Comparison of ENCODE assay signal across 8 mouse cellular contexts in the genomic region with DNA sequence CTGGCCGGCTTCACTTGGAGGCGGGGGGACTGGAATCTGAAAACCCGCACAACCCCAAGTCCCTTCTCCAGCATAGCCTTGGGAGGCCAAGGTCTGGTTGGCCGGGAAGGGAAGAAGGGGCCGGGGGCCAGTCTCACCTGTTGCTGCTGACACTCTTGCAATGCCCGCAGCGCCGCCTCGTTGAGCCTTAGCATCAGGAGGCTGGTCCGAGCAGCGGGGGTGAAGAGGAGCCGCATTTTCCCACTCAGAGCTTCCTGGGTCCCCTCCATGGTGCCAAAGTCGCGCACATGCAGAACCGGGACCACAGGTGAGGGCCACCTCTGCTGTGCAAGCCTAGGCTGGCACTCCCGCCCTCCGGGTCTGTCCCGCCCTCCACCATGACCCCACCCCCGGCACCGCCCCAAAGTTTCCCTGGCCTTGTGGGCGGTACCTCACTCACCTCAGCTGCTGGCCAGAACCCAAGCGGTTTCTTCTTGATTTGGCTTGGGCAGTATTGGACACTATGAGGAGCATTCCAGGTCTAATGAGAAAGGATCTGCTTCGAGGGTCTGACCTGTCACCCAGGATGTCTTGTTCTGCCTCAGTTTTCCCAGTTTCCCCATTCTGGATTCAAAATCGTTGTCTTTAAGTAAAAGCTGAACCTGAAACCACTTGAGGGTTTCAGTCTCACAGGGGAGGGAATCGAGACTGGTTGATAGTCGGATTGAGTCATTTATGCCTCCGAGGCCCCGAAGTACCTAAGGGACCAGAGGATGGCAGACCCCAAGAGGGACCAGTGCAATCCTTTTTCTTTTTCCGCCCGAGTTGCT. TPM values are rescaled to one million over a fixed set of nuclear protein-coding genes. Genes with fewer than 3 reads are reported as not detected.
DNase-seq lines count a peak whose midpoint lies in the region; ATAC-seq lines count a peak whose summit lies in the region.

No protein-coding gene starts in this region.

- H3K27ac ChIP-seq in embryonic facial prominence, embryonic 11.5 days (replicated peaks; ENCODE audit: low read depth, low read length), result no peak overlapping the region
- H3K27ac ChIP-seq in heart, embryonic 11.5 days (ENCODE audit: low read depth, low read length), result no peak overlapping the region
- no peak overlapping the region for H3K27ac ChIP-seq in kidney, embryonic 14.5 days (ENCODE audit: low read depth, low read length)

- no peaks in the 10 kb centered on the region for H3K9me3 ChIP-seq in embryonic facial prominence, embryonic 11.5 days (replicated peaks; ENCODE audit: control insufficient read depth, low read length)
- H3K9me3 ChIP-seq in heart, embryonic 11.5 days (replicated peaks; ENCODE audit: control insufficient read depth, low read length), result no peaks in the 10 kb centered on the region
- H3K9me3 ChIP-seq in kidney, embryonic 14.5 days (ENCODE audit: control insufficient read depth, low read length), result no peaks in the 10 kb centered on the region

- H3K36me3 ChIP-seq in embryonic facial prominence, embryonic 11.5 days (replicated peaks; ENCODE audit: control insufficient read depth, insufficient read depth, low read depth, low read length), result peaks cover 9% of the 10 kb centered on the region
- H3K36me3 ChIP-seq in heart, embryonic 11.5 days (ENCODE audit: control insufficient read depth, insufficient read depth, low read length), result peaks cover 13% of the 10 kb centered on the region
- peaks cover 25% of the 10 kb centered on the region for H3K36me3 ChIP-seq in kidney, embryonic 14.5 days (ENCODE audit: control insufficient read depth, insufficient read depth, low read length)

- intact Hi-C loops in left cerebral cortex, postnatal 4 days (cut with DNase I), result no loop called here
- intact Hi-C loops in left cerebral cortex, postnatal 25 days (cut with DNase I), result no loop called here

- peak; percentile 18 for DNase-seq in left cerebral cortex, postnatal 4 days
- no peak for DNase-seq in left cerebral cortex, postnatal 25 days (ENCODE audit: low spot score in 2 of 2)
- DNase-seq in embryonic facial prominence, embryonic 11.5 days (ENCODE audit: low spot score), result peak; percentile 67
- DNase-seq in lung, postnatal 14 days, result peak; percentile 81
- DNase-seq in ovary, postnatal 36 days (ENCODE audit: low spot score), result peak; percentile 64
- no peak for DNase-seq in right cerebral cortex, adult 2 months (ENCODE audit: low spot score in 2 of 2)

- peak; percentile 63 for ATAC-seq in embryonic facial prominence, embryonic 11.5 days (replicated peaks; ENCODE audit: insufficient number of reproducible peaks, low FRiP score, low TSS enrichment, low read depth)
- ATAC-seq in heart, embryonic 11.5 days (replicated peaks; ENCODE audit: insufficient number of reproducible peaks, low FRiP score, low TSS enrichment), result peak; percentile 87
- peak; percentile 93 for ATAC-seq in kidney, embryonic 14.5 days (ENCODE audit: low FRiP score, low TSS enrichment)

- peak overlapping the region; percentile 44 for H3K4me3 ChIP-seq in embryonic facial prominence, embryonic 11.5 days (ENCODE audit: low read depth, low read length)
- peak overlapping the region; percentile 52 for H3K4me3 ChIP-seq in heart, embryonic 11.5 days (ENCODE audit: low read depth, low read length)
- H3K4me3 ChIP-seq in kidney, embryonic 14.5 days (ENCODE audit: low read length), result peak overlapping the region; percentile 41

- 2% methylated on average over 30 of the region's 30 CpGs for WGBS in embryonic facial prominence, embryonic 11.5 days
- 2% methylated on average over 30 of the region's 30 CpGs for WGBS in heart, embryonic 11.5 days (ENCODE audit: insufficient replicate concordance)
- 2% methylated on average over 30 of the region's 30 CpGs for WGBS in kidney, embryonic 14.5 days

- no peaks in the 10 kb centered on the region for H3K4me1 ChIP-seq in embryonic facial prominence, embryonic 11.5 days (ENCODE audit: control insufficient read depth, insufficient read depth, low read length)
- peaks cover 8% of the 10 kb centered on the region for H3K4me1 ChIP-seq in heart, embryonic 11.5 days (ENCODE audit: control insufficient read depth, insufficient read depth, low read length)
- H3K4me1 ChIP-seq in kidney, embryonic 14.5 days (ENCODE audit: control insufficient read depth, insufficient read depth, low read length), result peaks cover 8% of the 10 kb centered on the region

- no peaks in the 10 kb centered on the region for H3K27me3 ChIP-seq in embryonic facial prominence, embryonic 11.5 days (ENCODE audit: control insufficient read depth, insufficient read depth, low read length)
- H3K27me3 ChIP-seq in heart, embryonic 11.5 days (ENCODE audit: control insufficient read depth, insufficient read depth, low read length), result no peaks in the 10 kb centered on the region
- no peaks in the 10 kb centered on the region for H3K27me3 ChIP-seq in kidney, embryonic 14.5 days (ENCODE audit: control insufficient read depth, insufficient read depth, low read length)

- peak overlapping the region; percentile 79 for H3K4me2 ChIP-seq in embryonic facial prominence, embryonic 11.5 days (ENCODE audit: low read depth, low read length)
- peak overlapping the region; percentile 91 for H3K4me2 ChIP-seq in heart, embryonic 11.5 days
- peak overlapping the region; percentile 69 for H3K4me2 ChIP-seq in kidney, embryonic 14.5 days (replicated peaks; ENCODE audit: low read depth, low read length)

- H3K9ac ChIP-seq in embryonic facial prominence, embryonic 11.5 days (replicated peaks; ENCODE audit: low read length), result peak overlapping the region; percentile 45
- H3K9ac ChIP-seq in heart, embryonic 11.5 days (ENCODE audit: low read depth, low read length), result peak overlapping the region; percentile 60
- peak overlapping the region; percentile 42 for H3K9ac ChIP-seq in kidney, embryonic 14.5 days (ENCODE audit: low read depth, low read length)

RNA-seq across cellular contexts. Expression of gene Ell3, which starts 1.6 kb away (rescaled TPM):
- total RNA-seq in left cerebral cortex, postnatal 4 days (2021), result not detected
- not detected for total RNA-seq in left cerebral cortex, postnatal 25 days (2021)
- 9.5 and 15.2 TPM in 2 replicates for polyA plus RNA-seq in embryonic facial prominence, embryonic 11.5 days (2014; fragmentation: Nextera tagmentation; extraction: Ambion mirVana)
- 1.6 and 2.4 TPM in 2 replicates for polyA plus RNA-seq in heart, embryonic 11.5 days (2014; fragmentation: Nextera tagmentation; extraction: Ambion mirVana)
- 12.0 and 12.2 TPM in 2 replicates for polyA plus RNA-seq in kidney, embryonic 14.5 days (2014; fragmentation: Nextera tagmentation; extraction: Ambion mirVana)

RNA-seq across cellular contexts. Expression of gene Serf2, which starts 6.5 kb away (rescaled TPM):
- total RNA-seq in left cerebral cortex, postnatal 4 days (2021), result 100 to 1,000 TPM; 133 to 149 TPM
- 100 to 1,000 TPM; 188 to 195 TPM for total RNA-seq in left cerebral cortex, postnatal 25 days (2021)
- 475 and 478 TPM in 2 replicates for polyA plus RNA-seq in embryonic facial prominence, embryonic 11.5 days (2014; fragmentation: Nextera tagmentation; extraction: Ambion mirVana)
- polyA plus RNA-seq in heart, embryonic 11.5 days (2014; fragmentation: Nextera tagmentation; extraction: Ambion mirVana), result 603 and 608 TPM in 2 replicates
- 522 and 664 TPM in 2 replicates for polyA plus RNA-seq in kidney, embryonic 14.5 days (2014; fragmentation: Nextera tagmentation; extraction: Ambion mirVana)

RNA-seq across cellular contexts. Expression of gene Hypk, which starts 10.6 kb away (rescaled TPM):
- total RNA-seq in left cerebral cortex, postnatal 4 days (2021), result 10 to 100 TPM; 28.1 to 28.9 TPM
- total RNA-seq in left cerebral cortex, postnatal 25 days (2021), result 10 to 100 TPM; 13.9 to 16.1 TPM
- 128 and 157 TPM in 2 replicates for polyA plus RNA-seq in embryonic facial prominence, embryonic 11.5 days (2014; fragmentation: Nextera tagmentation; extraction: Ambion mirVana)
- polyA plus RNA-seq in heart, embryonic 11.5 days (2014; fragmentation: Nextera tagmentation; extraction: Ambion mirVana), result 118 and 124 TPM in 2 replicates
- 116 and 147 TPM in 2 replicates for polyA plus RNA-seq in kidney, embryonic 14.5 days (2014; fragmentation: Nextera tagmentation; extraction: Ambion mirVana)

RNA-seq across cellular contexts. Expression of gene Serinc4, which starts 14.1 kb away (rescaled TPM):
- 1 to 10 TPM; 2.7 to 3.0 TPM for total RNA-seq in left cerebral cortex, postnatal 4 days (2021)
- under 1 TPM; 0.46 to 0.62 TPM for total RNA-seq in left cerebral cortex, postnatal 25 days (2021)
- 0.54 and 0.79 TPM in 2 replicates for polyA plus RNA-seq in embryonic facial prominence, embryonic 11.5 days (2014; fragmentation: Nextera tagmentation; extraction: Ambion mirVana)
- 0.07 TPM in 1 of 2 replicates, not detected in the other for polyA plus RNA-seq in heart, embryonic 11.5 days (2014; fragmentation: Nextera tagmentation; extraction: Ambion mirVana)
- 0.20 and 0.24 TPM in 2 replicates for polyA plus RNA-seq in kidney, embryonic 14.5 days (2014; fragmentation: Nextera tagmentation; extraction: Ambion mirVana)

RNA-seq across cellular contexts. Expression of gene Catsper2, which starts 28.9 kb away (rescaled TPM):
- total RNA-seq in left cerebral cortex, postnatal 4 days (2021), result 1 to 10 TPM; 6.1 to 8.3 TPM
- total RNA-seq in left cerebral cortex, postnatal 25 days (2021), result 1 to 10 TPM; 4.2 to 5.7 TPM
- 1.8 and 2.0 TPM in 2 replicates for polyA plus RNA-seq in embryonic facial prominence, embryonic 11.5 days (2014; fragmentation: Nextera tagmentation; extraction: Ambion mirVana)
- 2.7 and 3.4 TPM in 2 replicates for polyA plus RNA-seq in heart, embryonic 11.5 days (2014; fragmentation: Nextera tagmentation; extraction: Ambion mirVana)
- polyA plus RNA-seq in kidney, embryonic 14.5 days (2014; fragmentation: Nextera tagmentation; extraction: Ambion mirVana), result 2.2 and 2.8 TPM in 2 replicates

Comparison
In these comparisons a context has a peak if more than half of its experiments do, and no peak if none do; other contexts are left out.
1. DNase-seq: peak in left cerebral cortex, postnatal 4 days (single experiment), embryonic facial prominence, embryonic 11.5 days (single experiment), lung, postnatal 14 days (single experiment) and ovary, postnatal 36 days (single experiment); none in left cerebral cortex, postnatal 25 days (0 of 2) and right cerebral cortex, adult 2 months (0 of 2).
2. Peak in every context shown above with its lines, with median percentiles within 50 percentile points of each other: ATAC-seq, H3K4me2 ChIP-seq, H3K4me3 ChIP-seq and H3K9ac ChIP-seq.